Mouse (Mus musculus) heart, adult 2 months (tissue): Measurements from ENCODE around the gene St6galnac5. TPM values are rescaled to one million over a fixed set of nuclear protein-coding genes. Genes with fewer than 3 reads are reported as not detected.

Experiments
- DNase-seq, 2 experiments: peaks; one replicate each; pipeline ENCODE4 v3.0.0; 2021
- H3K27ac ChIP-seq: fragments of 200-600 bp; 2 replicates; pipeline ENCODE4 v1.8.1; 2022
- H3K27me3 ChIP-seq: fragments of 200-500 bp; 2 replicates; pipeline ENCODE4 v1.6.1; 2012; ENCODE audit warnings: mild to moderate bottlenecking, low read length, inconsistent platforms, mixed read lengths; ENCODE audit not compliant: control insufficient read depth, insufficient read depth
- H3K36me3 ChIP-seq: fragments of 200-500 bp; 2 replicates; pipeline ENCODE4 v1.6.1; 2012; ENCODE audit warnings: low read length, inconsistent platforms; ENCODE audit not compliant: control insufficient read depth, insufficient read depth
- H3K4me1 ChIP-seq: fragments of 200-500 bp; 2 replicates; pipeline ENCODE4 v1.6.1; 2011; ENCODE audit warnings: low read length; ENCODE audit not compliant: control insufficient read depth, insufficient read depth
- H3K4me3 ChIP-seq: fragments of 200-600 bp; 2 replicates; pipeline ENCODE4 v1.8.1; 2022
- H3K79me2 ChIP-seq: fragments of 200-500 bp; replicated peaks from 2 replicates; pipeline ENCODE4 v1.6.1; 2012; ENCODE audit warnings: mild to moderate bottlenecking, inconsistent platforms, low read length, moderate library complexity, mixed read lengths; ENCODE audit not compliant: control insufficient read depth, insufficient read depth
- H3K9ac ChIP-seq: fragments of 200-500 bp; 2 replicates; pipeline ENCODE4 v1.6.1; 2012; ENCODE audit warnings: low read depth, mild to moderate bottlenecking, control low read depth, inconsistent platforms, low read length, mixed read lengths
- CTCF ChIP-seq: fragments of 200-600 bp; IDR thresholded peaks from 2 replicates; pipeline ENCODE4 v1.8.1; 2022; ENCODE audit warnings: antibody characterized with exemption, mild to moderate bottlenecking, moderate library complexity
- EP300 ChIP-seq: fragments of 200-500 bp; IDR thresholded peaks from 2 replicates; pipeline ENCODE4 v1.6.1; 2011; ENCODE audit warnings: low read depth, low read length, control low read depth; ENCODE audit not compliant: insufficient read depth
- POLR2A ChIP-seq: fragments of 200-500 bp; IDR thresholded peaks from 2 replicates; pipeline ENCODE4 v1.6.1; 2011; ENCODE audit warnings: mild to moderate bottlenecking, low read depth, low read length, control low read depth; ENCODE audit not compliant: insufficient read depth
- WGBS: fragments of 180-500 bp; shearing (Covaris S2); methylation state at CpG from one replicate; pipeline ENCODE4 v1.1.7; 2018; 5-methylcytosine and 5-hydroxymethylcytosine counted together
- intact Hi-C: fragments of 180-260 bp; cut with DNase I; formaldehyde crosslinking; loops from one replicate; pipeline ENCODE4 v1.15.1; 2025
- polyA plus RNA-seq: library from polyadenylated mRNA; depleted of rRNA; stranded (reverse); fragments of >200 nt; gene quantifications from 2 replicates; pipeline ENCODE4 v1.2.3, GENCODE M21; 2012
- total RNA-seq, 2 experiments: library from RNA; stranded (reverse); gene quantifications; 2 replicates each; pipeline ENCODE4 v1.2.3; 2021

St6galnac5 gene
- total and polyA plus RNA-seq, 3 experiments: 0.08 TPM; not detected in 2

DNA sequence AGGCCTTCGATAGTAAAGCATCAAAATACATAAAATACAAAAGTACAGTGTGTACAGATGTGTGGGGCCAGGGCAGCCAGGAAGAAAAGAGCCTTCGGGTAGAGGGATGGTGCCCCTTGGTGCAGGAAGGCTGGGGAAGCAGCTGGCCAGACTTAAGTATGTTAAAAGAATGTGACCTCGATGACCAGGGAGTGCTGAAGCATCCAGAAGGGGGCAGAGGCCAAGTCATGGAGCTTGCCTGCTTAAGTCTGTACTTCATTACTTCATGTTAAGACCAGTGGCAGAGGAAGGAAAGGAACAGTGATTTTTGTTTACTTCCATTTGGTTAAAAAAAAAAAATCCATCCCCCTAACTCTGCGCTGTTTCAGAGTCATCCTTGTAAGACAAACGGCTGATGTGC lies 16.1 kb upstream of the St6galnac5 start:
- Histone ChIP-seq H3K36me3 (no peaks in the 10 kb centered on the region), H3K27ac (no peak overlapping the region), H3K4me3 (no peak overlapping the region), H3K27me3 (no peaks in the 10 kb centered on the region), H3K9ac (no peak overlapping the region), H3K4me1 (no peaks in the 10 kb centered on the region), H3K79me2 (no peaks in the 10 kb centered on the region)
- no peak for TF ChIP-seq EP300
- no peak for TF ChIP-seq POLR2A
- TF ChIP-seq CTCF: no peak
- whole genome bisulfite sequencing: 56% methylated on average over 5 of the region's 5 CpGs
- intact Hi-C loops: no loop called here
- no peak for DNase-seq

- TF ChIP-seq POLR2A (no peak), CTCF (no peak), EP300 (no peak)
- Histone ChIP-seq H3K79me2 (no peaks in the 10 kb centered on the region), H3K4me1 (no peaks in the 10 kb centered on the region), H3K9ac (no peak overlapping the region), H3K27ac (no peak overlapping the region), H3K4me3 (no peak overlapping the region), H3K36me3 (no peaks in the 10 kb centered on the region), H3K27me3 (no peaks in the 10 kb centered on the region; the same call in 1 of the 2 replicates)
- WGBS: 40% methylated on average over 5 of the region's 5 CpGs
- intact Hi-C loops: no loop called here
- no peak for DNase-seq
Observed at GRCm38 (mm10) chr3:152993608-152994007, 11.6 kb upstream of the St6galnac5 start.

GRCm38 (mm10) chr3:152990787-152991186 lies 8.7 kb upstream of the St6galnac5 start:
- no peak for TF ChIP-seq CTCF
- TF ChIP-seq POLR2A: no peak
- no peak for TF ChIP-seq EP300
- Histone ChIP-seq H3K9ac (no peak overlapping the region), H3K36me3 (no peaks in the 10 kb centered on the region), H3K4me1 (no peaks in the 10 kb centered on the region), H3K27me3 (no peaks in the 10 kb centered on the region; the same call in 1 of the 2 replicates), H3K27ac (no peak overlapping the region), H3K4me3 (no peak overlapping the region), H3K79me2 (no peaks in the 10 kb centered on the region)
- 89% methylated on average over 2 of the region's 2 CpGs for WGBS
- no peak for DNase-seq
- intact Hi-C loops: no loop called here

DNA sequence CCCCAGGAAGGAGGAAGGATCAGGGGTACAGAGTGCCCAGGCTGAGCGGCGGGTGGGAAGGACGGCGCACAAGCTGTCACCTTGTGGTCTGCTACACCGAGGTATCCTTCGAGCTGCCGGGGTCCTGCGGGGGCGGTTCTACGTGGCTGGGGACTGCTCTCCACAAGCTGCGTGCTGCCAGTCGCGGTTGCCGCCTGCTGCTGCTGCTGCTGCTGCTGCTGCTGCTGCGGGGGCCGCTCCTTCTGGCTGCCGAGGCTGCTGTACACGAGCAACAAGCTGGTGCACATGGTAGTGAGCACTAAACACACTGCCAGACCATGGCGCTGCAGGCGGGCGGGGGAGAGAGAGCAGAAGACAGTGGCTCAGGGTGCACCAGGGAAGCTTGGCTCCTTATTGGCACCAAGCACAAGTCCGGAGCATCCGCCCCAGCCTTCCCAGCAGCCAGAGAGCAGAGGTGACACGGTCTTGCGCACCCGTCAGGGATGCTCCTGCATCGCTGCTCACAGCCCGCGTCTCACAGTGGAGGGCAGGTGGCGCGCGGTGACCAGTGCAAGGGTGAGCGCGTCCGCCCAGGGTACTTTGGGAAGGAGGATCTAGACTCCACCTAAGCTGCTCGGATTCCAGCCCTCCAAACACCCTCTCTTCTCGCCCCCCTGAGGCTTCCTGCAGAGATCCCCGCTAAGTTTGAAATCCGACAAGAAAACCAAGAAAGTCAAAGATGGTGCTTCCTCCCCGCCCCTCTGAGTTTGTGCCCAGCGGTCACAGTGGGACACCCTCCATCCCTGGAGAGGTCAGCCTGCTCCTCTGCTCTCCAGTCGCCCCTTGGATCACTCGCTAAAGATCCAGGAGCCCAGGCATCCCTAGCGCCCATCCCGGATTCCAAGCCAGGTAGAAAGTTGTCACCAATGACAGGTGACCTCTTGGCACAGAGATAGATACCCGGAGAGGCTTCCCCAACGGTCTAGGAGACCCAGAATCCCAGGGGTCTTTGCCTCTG lies 770 bp downstream of the St6galnac5 start:
- Histone ChIP-seq H3K4me1 (no peaks in the 10 kb centered on the region), H3K79me2 (no peaks in the 10 kb centered on the region), H3K36me3 (no peaks in the 10 kb centered on the region), H3K27me3 (peaks cover 8% of the 10 kb centered on the region), H3K9ac (no peak overlapping the region), H3K4me3 (no peak overlapping the region), H3K27ac (no peak overlapping the region)
- no peak for DNase-seq
- WGBS: 2% methylated on average over 47 of the region's 47 CpGs
- TF ChIP-seq POLR2A (no peak), CTCF (no peak)
- intact Hi-C loops: no loop called here

DNA sequence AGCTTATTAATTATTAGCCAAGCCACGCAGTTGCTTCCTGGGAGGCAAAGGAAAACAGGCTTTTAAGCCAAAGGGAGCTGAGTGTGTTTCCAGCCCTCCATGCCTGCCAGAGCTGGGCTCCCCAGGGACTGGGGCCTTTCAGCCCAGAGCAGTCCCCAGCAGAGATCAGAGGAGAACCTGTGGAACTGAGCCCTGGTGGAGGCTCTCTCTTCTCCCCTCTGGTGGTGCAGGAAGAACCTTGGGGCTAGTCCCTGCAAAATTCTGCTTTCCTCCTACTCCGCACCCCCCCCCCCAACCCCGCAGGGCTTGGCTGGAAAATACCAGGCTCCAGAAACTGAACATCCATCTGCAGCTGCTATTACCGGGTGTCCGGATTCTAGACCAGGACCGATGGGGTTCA lies 1.6 kb downstream of the St6galnac5 start:
- Histone ChIP-seq H3K9ac (no peak overlapping the region), H3K36me3 (no peaks in the 10 kb centered on the region), H3K27ac (no peak overlapping the region), H3K4me1 (no peaks in the 10 kb centered on the region), H3K27me3 (peaks cover 8% of the 10 kb centered on the region), H3K4me3 (no peak overlapping the region), H3K79me2 (no peaks in the 10 kb centered on the region)
- no peak for TF ChIP-seq EP300
- no peak for TF ChIP-seq POLR2A
- no peak for TF ChIP-seq CTCF
- WGBS: 16% methylated on average over 6 of the region's 6 CpGs
- intact Hi-C loops: no loop called here
- DNase-seq: no peak

- no peak for DNase-seq
- H3K36me3 ChIP-seq: no peaks in the 10 kb centered on the region
- H3K79me2 ChIP-seq: no peaks in the 10 kb centered on the region
- peaks cover 8% of the 10 kb centered on the region for H3K27me3 ChIP-seq
- WGBS: 39% methylated on average over 11 of the region's 11 CpGs
- TF ChIP-seq POLR2A (no peak), EP300 (no peak), CTCF (no peak)
- H3K4me1 ChIP-seq: no peaks in the 10 kb centered on the region
- no peak overlapping the region for H3K9ac ChIP-seq
- no peak overlapping the region for H3K27ac ChIP-seq
- intact Hi-C loops: no loop called here
- no peak overlapping the region for H3K4me3 ChIP-seq
Observed at GRCm38 (mm10) chr3:152979481-152980092, 2.5 kb downstream of the St6galnac5 start.
